Mouse (Mus musculus) stomach, postnatal 0 days (tissue): ENCODE measurements around the gene Mc1r.

Experiments
- CTCF ChIP-seq: IDR thresholded peaks from 2 replicates; pipeline ENCODE4 v1.5.1; 2016; ENCODE audit warnings: antibody characterized with exemption, low read depth, mild to moderate bottlenecking, moderate library complexity
- EP300 ChIP-seq: optimal IDR thresholded peaks from 2 replicates; pipeline ENCODE3; 2016; ENCODE audit warnings: antibody characterized with exemption

DNA sequence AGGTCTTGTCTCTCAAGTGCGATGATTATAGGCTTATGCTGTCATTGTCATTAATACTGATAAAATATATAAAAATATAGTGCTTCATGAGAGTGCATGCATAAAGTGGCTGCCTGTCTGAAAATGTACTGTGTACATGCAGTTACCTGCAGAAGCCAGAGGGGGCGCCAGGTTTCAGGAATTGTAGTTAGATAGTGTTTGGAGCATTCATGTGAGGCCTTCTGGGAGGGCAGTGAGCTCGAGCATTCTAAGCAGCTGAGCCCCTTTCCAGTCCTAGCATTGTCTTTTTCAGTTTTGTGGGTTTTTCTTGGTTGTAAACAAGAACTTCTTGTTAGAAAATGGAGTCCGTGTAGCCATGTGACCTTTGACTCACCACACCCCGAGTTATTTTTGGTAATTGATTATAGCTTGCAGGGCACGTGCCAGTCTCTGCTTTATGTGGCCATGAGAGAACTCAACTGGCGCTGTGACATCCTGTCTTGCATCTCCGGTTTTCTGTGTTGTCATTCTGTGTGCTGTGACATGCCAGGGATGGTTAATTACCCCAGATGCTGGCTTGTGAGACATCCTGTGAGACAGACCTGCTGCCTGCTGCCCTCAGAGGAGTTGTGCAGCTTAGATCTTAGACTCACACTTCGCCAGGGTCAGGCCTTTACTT, 21.9 kb upstream of the Mc1r start:
- TF ChIP-seq CTCF (peak; percentile 75), EP300 (no peak)
